Mouse (Mus musculus) c-Kit-positive CD71-positive TER-119-negative erythroid progenitor cells, embryonic 14.5 days (primary cell): ENCODE data around the gene Gm42674.

ENCODE experiments used
- DNase-seq: peaks from one replicate; pipeline ENCODE4 v3.0.0-alpha.2; 2013; ENCODE audit warnings: low read depth

The Gm42674 gene

GRCm38 (mm10) chr3:90598212-90598611 lies 3.5 kb upstream of the Gm42674 start:
- DNase-seq: no peak

GRCm38 (mm10) chr3:90599401-90599800 lies 2.3 kb upstream of the Gm42674 start:
- no peak for DNase-seq

- DNase-seq: no peak
Observed at GRCm38 (mm10) chr3:90600036-90600435, 1.7 kb upstream of the Gm42674 start.

GRCm38 (mm10) chr3:90600458-90601195 lies 1.1 kb upstream of the Gm42674 start:
- DNase-seq: no peak

GRCm38 (mm10) chr3:90603623-90604022 lies 1.9 kb downstream of the Gm42674 start, which contains the start of gene S100a4:
Gene S100a4, plus strand, starts transcription at chr3:90603771.
- DNase-seq: no peak

- no peak for DNase-seq
Observed at GRCm38 (mm10) chr3:90604416-90604815, 2.7 kb downstream of the Gm42674 start.

GRCm38 (mm10) chr3:90605049-90605448 lies 3.3 kb downstream of the Gm42674 start:
- DNase-seq: no peak

- no peak for DNase-seq
Observed at GRCm38 (mm10) chr3:90605736-90606135, 4.0 kb downstream of the Gm42674 start.

- DNase-seq: no peak
Observed at GRCm38 (mm10) chr3:90606185-90606584, 4.5 kb downstream of the Gm42674 start.

- DNase-seq: no peak
Observed at GRCm38 (mm10) chr3:90607361-90607760, 5.7 kb downstream of the Gm42674 start.

- DNase-seq: no peak
Observed at GRCm38 (mm10) chr3:90608223-90608622, 6.5 kb downstream of the Gm42674 start, which contains the start of gene S100a5. Gene S100a5, plus strand, starts transcription at chr3:90608523.

- DNase-seq: no peak
Observed at GRCm38 (mm10) chr3:90609102-90609501, 7.4 kb downstream of the Gm42674 start.

GRCm38 (mm10) chr3:90611494-90611893 lies 9.8 kb downstream of the Gm42674 start:
- no peak for DNase-seq

- DNase-seq: no peak
Observed at GRCm38 (mm10) chr3:90612061-90612460, 10.4 kb downstream of the Gm42674 start.

- peak; percentile 8 for DNase-seq
Observed at GRCm38 (mm10) chr3:90612728-90613291, 11.1 kb downstream of the Gm42674 start, which contains the start of gene S100a6. Gene S100a6, plus strand, starts transcription at chr3:90612882.

- DNase-seq: no peak
Observed at GRCm38 (mm10) chr3:90613461-90614147, 11.9 kb downstream of the Gm42674 start.

GRCm38 (mm10) chr3:90614148-90614530 lies 12.4 kb downstream of the Gm42674 start:
- no peak for DNase-seq

GRCm38 (mm10) chr3:90614611-90615251 lies 13.0 kb downstream of the Gm42674 start:
- DNase-seq: no peak

- peak; percentile 31 for DNase-seq
Observed at GRCm38 (mm10) chr3:90615415-90615814, 13.7 kb downstream of the Gm42674 start.

- no peak for DNase-seq
Observed at GRCm38 (mm10) chr3:90615911-90616310, 14.2 kb downstream of the Gm42674 start.

- no peak for DNase-seq
Observed at GRCm38 (mm10) chr3:90617586-90617985, 15.9 kb downstream of the Gm42674 start.

GRCm38 (mm10) chr3:90621552-90621951 lies 19.8 kb downstream of the Gm42674 start:
- no peak for DNase-seq
